Mouse (Mus musculus): ENCODE data around the gene Lamb1. TPM values are rescaled to one million over a fixed set of nuclear protein-coding genes. Genes with fewer than 3 reads are reported as not detected.

The Lamb1 gene
- polyA plus RNA-seq, 1 experiment from 2014 or later = 60.4 TPM

GRCm38 (mm10) chr12:31236861-31237595, 28.0 kb upstream of the Lamb1 start:
- peak; percentile 65 for ATAC-seq (ENCODE audit: insufficient number of reproducible peaks, insufficient read depth, low FRiP score, low TSS enrichment, low read depth)
- Histone ChIP-seq H3K36me3 (no peaks in the 10 kb centered on the region), H3K9ac (replicated peaks) (no peak overlapping the region), H3K4me2 (no peak overlapping the region), H3K4me1 (replicated peaks) (peaks cover 12% of the 10 kb centered on the region), H3K9me3 (no peaks in the 10 kb centered on the region), H3K4me3 (replicated peaks) (no peak overlapping the region), H3K27ac (peak overlapping the region; percentile 50; the same call in 1 of the 2 replicates), H3K27me3 (no peaks in the 10 kb centered on the region)
- 59% methylated on average over 12 of the region's 12 CpGs for WGBS

- no peak for ATAC-seq (ENCODE audit: insufficient number of reproducible peaks, insufficient read depth, low FRiP score, low TSS enrichment, low read depth)
- peaks cover 12% of the 10 kb centered on the region for H3K4me1 ChIP-seq (replicated peaks)
- H3K9ac ChIP-seq (replicated peaks) = no peak overlapping the region
- WGBS = 77% methylated on average over 3 of the region's 3 CpGs
- H3K27me3 ChIP-seq = no peaks in the 10 kb centered on the region
- H3K4me2 ChIP-seq = no peak overlapping the region
- no peaks in the 10 kb centered on the region for H3K9me3 ChIP-seq
- no peak overlapping the region for H3K27ac ChIP-seq
- no peak overlapping the region for H3K4me3 ChIP-seq (replicated peaks)
- H3K36me3 ChIP-seq = no peaks in the 10 kb centered on the region
Measured at GRCm38 (mm10) chr12:31239031-31239583, 25.9 kb upstream of the Lamb1 start.

GRCm38 (mm10) chr12:31239798-31240197, 25.2 kb upstream of the Lamb1 start:
- peaks cover 12% of the 10 kb centered on the region for H3K4me1 ChIP-seq (replicated peaks)
- H3K9ac ChIP-seq (replicated peaks) = no peak overlapping the region
- no peak overlapping the region for H3K4me3 ChIP-seq (replicated peaks)
- H3K4me2 ChIP-seq = no peak overlapping the region
- no peak for ATAC-seq (ENCODE audit: insufficient number of reproducible peaks, insufficient read depth, low FRiP score, low TSS enrichment, low read depth)
- no peaks in the 10 kb centered on the region for H3K27me3 ChIP-seq
- H3K27ac ChIP-seq = no peak overlapping the region
- H3K9me3 ChIP-seq = no peaks in the 10 kb centered on the region
- WGBS = 51% methylated on average over 4 of the region's 4 CpGs
- no peaks in the 10 kb centered on the region for H3K36me3 ChIP-seq

- H3K27ac ChIP-seq = no peak within 1 kb of the TSS
- no peaks in the 10 kb centered on the region for H3K9me3 ChIP-seq
- H3K27me3 ChIP-seq = no peaks in the 10 kb centered on the region
- WGBS = 80% methylated on average over 5 of the region's 5 CpGs
- no peak for ATAC-seq (ENCODE audit: insufficient number of reproducible peaks, insufficient read depth, low FRiP score, low TSS enrichment, low read depth)
- peaks cover 12% of the 10 kb centered on the region for H3K4me1 ChIP-seq (replicated peaks)
- H3K36me3 ChIP-seq = no peaks in the 10 kb centered on the region
- H3K4me3 ChIP-seq (replicated peaks) = no peak within 1 kb of the TSS
- no peak within 1 kb of the TSS for H3K4me2 ChIP-seq
- H3K9ac ChIP-seq (replicated peaks) = no peak within 1 kb of the TSS
Measured at GRCm38 (mm10) chr12:31240470-31240869, 24.6 kb upstream of the Lamb1 start, which contains the start of gene Gm6993. Gene Gm6993, plus strand, starts transcription at chr12:31240770.

GRCm38 (mm10) chr12:31241595-31242342, 23.3 kb upstream of the Lamb1 start:
- no peak overlapping the region for H3K4me3 ChIP-seq (replicated peaks)
- ATAC-seq (ENCODE audit: insufficient number of reproducible peaks, insufficient read depth, low FRiP score, low TSS enrichment, low read depth) = peak; percentile 37; the same call in 1 of the 2 replicates
- no peaks in the 10 kb centered on the region for H3K9me3 ChIP-seq
- H3K27ac ChIP-seq = no peak overlapping the region
- no peaks in the 10 kb centered on the region; the same call in 1 of the 2 replicates for H3K27me3 ChIP-seq
- 74% methylated on average over 6 of the region's 6 CpGs for WGBS
- H3K4me1 ChIP-seq (replicated peaks) = peaks cover 7% of the 10 kb centered on the region
- H3K36me3 ChIP-seq = no peaks in the 10 kb centered on the region
- H3K4me2 ChIP-seq = no peak overlapping the region
- H3K9ac ChIP-seq (replicated peaks) = no peak overlapping the region

GRCm38 (mm10) chr12:31244001-31244400, 21.0 kb upstream of the Lamb1 start:
- no peak overlapping the region for H3K4me2 ChIP-seq
- H3K9ac ChIP-seq (replicated peaks) = no peak overlapping the region
- H3K36me3 ChIP-seq = no peaks in the 10 kb centered on the region
- no peak for ATAC-seq (ENCODE audit: insufficient number of reproducible peaks, insufficient read depth, low FRiP score, low TSS enrichment, low read depth)
- no peak overlapping the region for H3K27ac ChIP-seq
- H3K27me3 ChIP-seq = no peaks in the 10 kb centered on the region; the same call in 1 of the 2 replicates
- peaks cover 3% of the 10 kb centered on the region for H3K4me1 ChIP-seq (replicated peaks)
- 90% methylated on average over 2 of the region's 2 CpGs for WGBS
- H3K9me3 ChIP-seq = no peaks in the 10 kb centered on the region
- no peak overlapping the region for H3K4me3 ChIP-seq (replicated peaks)

- no peaks in the 10 kb centered on the region for H3K9me3 ChIP-seq
- H3K27me3 ChIP-seq = no peaks in the 10 kb centered on the region; the same call in 1 of the 2 replicates
- no peak overlapping the region for H3K4me2 ChIP-seq
- no peak for ATAC-seq (ENCODE audit: insufficient number of reproducible peaks, insufficient read depth, low FRiP score, low TSS enrichment, low read depth)
- no peak overlapping the region for H3K9ac ChIP-seq (replicated peaks)
- no peaks in the 10 kb centered on the region for H3K36me3 ChIP-seq
- WGBS = 64% methylated on average over 3 of the region's 3 CpGs
- H3K4me3 ChIP-seq (replicated peaks) = no peak overlapping the region
- peaks cover 3% of the 10 kb centered on the region for H3K4me1 ChIP-seq (replicated peaks)
- no peak overlapping the region for H3K27ac ChIP-seq
Measured at GRCm38 (mm10) chr12:31244691-31245090, 20.3 kb upstream of the Lamb1 start.

- no peaks in the 10 kb centered on the region for H3K36me3 ChIP-seq
- WGBS = 69% methylated on average over 3 of the region's 3 CpGs
- H3K9me3 ChIP-seq = no peaks in the 10 kb centered on the region
- no peaks in the 10 kb centered on the region; the same call in none of the 2 replicates for H3K27me3 ChIP-seq
- no peak overlapping the region for H3K4me3 ChIP-seq (replicated peaks)
- H3K27ac ChIP-seq = no peak overlapping the region
- no peak for ATAC-seq (ENCODE audit: insufficient number of reproducible peaks, insufficient read depth, low FRiP score, low TSS enrichment, low read depth)
- H3K4me2 ChIP-seq = no peak overlapping the region
- peaks cover 3% of the 10 kb centered on the region for H3K4me1 ChIP-seq (replicated peaks)
- H3K9ac ChIP-seq (replicated peaks) = no peak overlapping the region
Measured at GRCm38 (mm10) chr12:31246153-31246552, 18.9 kb upstream of the Lamb1 start.

GRCm38 (mm10) chr12:31246615-31247014, 18.4 kb upstream of the Lamb1 start:
- H3K4me2 ChIP-seq = no peak overlapping the region
- H3K9me3 ChIP-seq = no peaks in the 10 kb centered on the region
- H3K9ac ChIP-seq (replicated peaks) = no peak overlapping the region
- no peaks in the 10 kb centered on the region for H3K36me3 ChIP-seq
- H3K4me3 ChIP-seq (replicated peaks) = no peak overlapping the region
- 52% methylated on average over 3 of the region's 3 CpGs for WGBS
- no peak for ATAC-seq (ENCODE audit: insufficient number of reproducible peaks, insufficient read depth, low FRiP score, low TSS enrichment, low read depth)
- peaks cover 3% of the 10 kb centered on the region for H3K4me1 ChIP-seq (replicated peaks)
- H3K27ac ChIP-seq = no peak overlapping the region
- no peaks in the 10 kb centered on the region; the same call in none of the 2 replicates for H3K27me3 ChIP-seq

- H3K36me3 ChIP-seq = no peaks in the 10 kb centered on the region
- H3K27ac ChIP-seq = no peak overlapping the region
- H3K9me3 ChIP-seq = no peaks in the 10 kb centered on the region
- no peak overlapping the region for H3K4me2 ChIP-seq
- no peak for ATAC-seq (ENCODE audit: insufficient number of reproducible peaks, insufficient read depth, low FRiP score, low TSS enrichment, low read depth)
- no peak overlapping the region for H3K9ac ChIP-seq (replicated peaks)
- H3K4me1 ChIP-seq (replicated peaks) = peaks cover 3% of the 10 kb centered on the region
- no peak overlapping the region for H3K4me3 ChIP-seq (replicated peaks)
- H3K27me3 ChIP-seq = no peaks in the 10 kb centered on the region; the same call in none of the 2 replicates
- 23% methylated on average over 3 of the region's 3 CpGs for WGBS
Measured at GRCm38 (mm10) chr12:31248165-31248564, 16.9 kb upstream of the Lamb1 start.

- Histone ChIP-seq H3K4me3 (replicated peaks) (no peak overlapping the region), H3K27me3 (no peaks in the 10 kb centered on the region; the same call in none of the 2 replicates), H3K4me2 (no peak overlapping the region), H3K9ac (replicated peaks) (no peak overlapping the region), H3K36me3 (no peaks in the 10 kb centered on the region), H3K9me3 (no peaks in the 10 kb centered on the region), H3K27ac (no peak overlapping the region), H3K4me1 (replicated peaks) (peaks cover 3% of the 10 kb centered on the region)
- no peak for ATAC-seq (ENCODE audit: insufficient number of reproducible peaks, insufficient read depth, low FRiP score, low TSS enrichment, low read depth)
- WGBS = 25% methylated on average over 10 of the region's 10 CpGs
Measured at GRCm38 (mm10) chr12:31248681-31249080, 16.4 kb upstream of the Lamb1 start.

Measured in limb, embryonic 12.5 days (tissue).